Mouse (Mus musculus) olfactory bulb, adult 2 months (tissue): ENCODE data around the gene Hist1h2bq. TPM values are rescaled to one million over a fixed set of nuclear protein-coding genes. Genes with fewer than 3 reads are reported as not detected.
"Not testable (repeated sequence)": the region's sequence is repeated elsewhere in the genome, so short reads cannot be mapped to it uniquely, and the experiment has no call there.

ENCODE experiments used
- H3K27ac ChIP-seq: fragments of 200-500 bp; 2 replicates; pipeline ENCODE4 v1.5.1; 2012; ENCODE audit warnings: low read depth, low read length; ENCODE audit not compliant: insufficient read depth
- H3K4me1 ChIP-seq: fragments of 200-500 bp; 2 replicates; pipeline ENCODE4 v1.6.1; 2012; ENCODE audit warnings: low read length; ENCODE audit not compliant: control insufficient read depth, insufficient read depth
- H3K4me3 ChIP-seq: fragments of 200-500 bp; 2 replicates; pipeline ENCODE4 v1.5.1; 2012; ENCODE audit warnings: mild to moderate bottlenecking, low read depth, low read length, moderate library complexity; ENCODE audit not compliant: insufficient read depth
- CTCF ChIP-seq: fragments of 200-500 bp; IDR thresholded peaks from 2 replicates; pipeline ENCODE4 v1.5.1; 2012; ENCODE audit warnings: low read depth, mild to moderate bottlenecking, low read length, moderate library complexity; ENCODE audit not compliant: insufficient read depth
- POLR2A ChIP-seq: fragments of 200-500 bp; IDR thresholded peaks from 2 replicates; pipeline ENCODE4 v1.6.1; 2012; ENCODE audit warnings: mild to moderate bottlenecking, low read depth, low read length, moderate library complexity; ENCODE audit not compliant: insufficient read depth
- WGBS: fragments of 180-500 bp; shearing (Covaris S2); methylation state at CpG from one replicate; pipeline ENCODE4 v1.1.7; 2018; 5-methylcytosine and 5-hydroxymethylcytosine counted together
- polyA plus RNA-seq: library from polyadenylated mRNA; stranded (reverse); fragments of >200 nt; gene quantifications from 2 replicates; pipeline ENCODE4 v1.2.4, GENCODE M21; 2012; ENCODE audit warnings: low replicate concordance; ENCODE audit not compliant: missing spikeins, insufficient read depth, insufficient read length

Hist1h2bq gene
- polyA plus RNA-seq, 1 experiment: not detected

- not testable (repeated sequence) for H3K27ac ChIP-seq, H3K4me1 ChIP-seq
- 0% methylated on average over 26 of the region's 58 CpGs for WGBS
- peak within 1 kb of the TSS; percentile 31 for H3K4me3 ChIP-seq
- 0 out of 2 replicates have a peak, but pooled peaks have one; percentile 42 for TF ChIP-seq POLR2A
Observed at GRCm38 (mm10) chr13:21831418-21832394, 21.7 kb upstream of the Hist1h2bq start, which contains the start of gene Hist1h4n. Gene Hist1h4n, minus strand, starts transcription at chr13:21832196.

GRCm38 (mm10) chr13:21830344-21830743 lies 20.3 kb upstream of the Hist1h2bq start:
- 93% methylated on average over 10 of the region's 10 CpGs for WGBS
- TF ChIP-seq CTCF (no peak), POLR2A (no peak)

GRCm38 (mm10) chr13:21828511-21828910 lies 18.5 kb upstream of the Hist1h2bq start:
- Histone ChIP-seq H3K27ac (no peak overlapping the region), H3K4me1 (no peaks in the 10 kb centered on the region; the same call in 1 of the 2 replicates), H3K4me3 (no peak overlapping the region)
- 83% methylated on average over 3 of the region's 3 CpGs for WGBS
- no peak for TF ChIP-seq CTCF
- TF ChIP-seq POLR2A: no peak

More at GRCm38 (mm10) chr13:21830344-21830743, 20.3 kb upstream of the Hist1h2bq start:
- Histone ChIP-seq H3K27ac (no peak overlapping the region), H3K4me3 (no peak overlapping the region), H3K4me1 (no peaks in the 10 kb centered on the region; the same call in 1 of the 2 replicates)

GRCm38 (mm10) chr13:21820082-21820890 lies 10.3 kb upstream of the Hist1h2bq start:
- not testable (repeated sequence) for H3K27ac ChIP-seq, H3K4me1 ChIP-seq, H3K4me3 ChIP-seq
- WGBS: 62% methylated on average over 7 of the region's 16 CpGs

- not testable (repeated sequence) for H3K27ac ChIP-seq, H3K4me1 ChIP-seq
- peak overlapping the region; percentile 29 for H3K4me3 ChIP-seq
- under 1% methylated on average over 12 of the region's 14 CpGs for WGBS
Observed at GRCm38 (mm10) chr13:21812092-21812491, 2.1 kb upstream of the Hist1h2bq start.

GRCm38 (mm10) chr13:21811539-21811938 lies 1.5 kb upstream of the Hist1h2bq start, which contains the start of gene Hist1h4m:
Gene Hist1h4m, plus strand, starts transcription at chr13:21811746.
- H3K27ac ChIP-seq, H3K4me1 ChIP-seq: not testable (repeated sequence)
- H3K4me3 ChIP-seq: peak within 1 kb of the TSS; percentile 29
- whole genome bisulfite sequencing: no CpG with 5 or more reads among the region's 24 CpGs

GRCm38 (mm10) chr13:21811074-21811473 lies 1.1 kb upstream of the Hist1h2bq start:
- WGBS: no CpG with 5 or more reads among the region's 8 CpGs
- not testable (repeated sequence) for H3K27ac ChIP-seq, H3K4me3 ChIP-seq, H3K4me1 ChIP-seq

GRCm38 (mm10) chr13:21803058-21803457 lies 6.9 kb downstream of the Hist1h2bq start:
- not testable (repeated sequence) for H3K27ac ChIP-seq, H3K4me3 ChIP-seq, H3K4me1 ChIP-seq
- no CpG with 5 or more reads among the region's 4 CpGs for whole genome bisulfite sequencing

GRCm38 (mm10) chr13:21797163-21797562 lies 12.8 kb downstream of the Hist1h2bq start:
- not testable (repeated sequence) for H3K4me3 ChIP-seq, H3K27ac ChIP-seq, H3K4me1 ChIP-seq

GRCm38 (mm10) chr13:21795584-21795983 lies 14.4 kb downstream of the Hist1h2bq start:
- TF ChIP-seq POLR2A: no peak
- TF ChIP-seq CTCF: no peak
- Histone ChIP-seq H3K4me3 (no peak overlapping the region), H3K27ac (no peak overlapping the region), H3K4me1 (peaks cover 2% of the 10 kb centered on the region; the same call in 1 of the 2 replicates)
- WGBS: 93% methylated on average over 7 of the region's 7 CpGs
